Mouse (Mus musculus) heart, embryonic 11.5 days (tissue): ENCODE data around the gene Noa1. TPM values are rescaled to one million over a fixed set of nuclear protein-coding genes. Genes with fewer than 3 reads are reported as not detected.

Experiments
- ATAC-seq: fragments of 200-750 bp; cut with Nextera tagmentation; replicated peaks from 2 replicates; pipeline ENCODE4 v1.8.0; 2017; ENCODE audit warnings: moderate library complexity; ENCODE audit not compliant: insufficient number of reproducible peaks, low FRiP score, low TSS enrichment
- H3K27ac ChIP-seq: fragments of 300-500 bp; sonication (generic); 2 replicates; pipeline ENCODE4 v1.5.1; 2014; ENCODE audit warnings: mild to moderate bottlenecking, low read depth, low read length
- H3K27me3 ChIP-seq: fragments of 300-500 bp; sonication (generic); 2 replicates; pipeline ENCODE4 v1.6.1; 2014; ENCODE audit warnings: mild to moderate bottlenecking, low read length, mixed read lengths; ENCODE audit not compliant: control insufficient read depth, insufficient read depth
- H3K36me3 ChIP-seq: fragments of 300-500 bp; sonication (generic); 2 replicates; pipeline ENCODE4 v1.6.1; 2014; ENCODE audit warnings: mild to moderate bottlenecking, low read length, moderate library complexity, mixed read lengths; ENCODE audit not compliant: control insufficient read depth, insufficient read depth
- H3K4me1 ChIP-seq: fragments of 300-500 bp; sonication (generic); 2 replicates; pipeline ENCODE4 v1.6.1; 2014; ENCODE audit warnings: low read length; ENCODE audit not compliant: control insufficient read depth, insufficient read depth
- H3K4me2 ChIP-seq: fragments of 300-500 bp; sonication (generic); 2 replicates; pipeline ENCODE4 v1.6.1; 2014; ENCODE audit warnings: mild to moderate bottlenecking, moderate library complexity
- H3K4me3 ChIP-seq: fragments of 300-500 bp; sonication (generic); 2 replicates; pipeline ENCODE4 v1.5.1; 2014; ENCODE audit warnings: low read depth, low read length
- H3K9ac ChIP-seq: fragments of 300-500 bp; sonication (generic); 2 replicates; pipeline ENCODE4 v1.6.1; 2014; ENCODE audit warnings: mild to moderate bottlenecking, low read depth, low read length, moderate library complexity
- H3K9me3 ChIP-seq: fragments of 300-500 bp; sonication (generic); replicated peaks from 2 replicates; pipeline ENCODE4 v1.6.1; 2016; ENCODE audit warnings: low read length; ENCODE audit not compliant: control insufficient read depth
- WGBS: fragments of 180-500 bp; shearing (Covaris S2); extraction: QIAGEN DNeasy Blood & Tissue Kit; methylation state at CpG from one replicate; pipeline ENCODE4 v1.1.7; 2014; ENCODE audit not compliant: insufficient replicate concordance; 5-methylcytosine and 5-hydroxymethylcytosine counted together
- polyA plus RNA-seq: library from polyadenylated mRNA; unstranded; fragments of >200 nt; fragmentation: Nextera tagmentation; extraction: Ambion mirVana; gene quantifications from 2 replicates; pipeline ENCODE4 v1.2.1, GENCODE M21; 2014

Noa1 gene
- polyA plus RNA-seq, 1 experiment from 2014 or later, result 21.1 TPM

- whole genome bisulfite sequencing, result 80% methylated on average over 6 of the region's 6 CpGs
- Histone ChIP-seq H3K27me3 (no peaks in the 10 kb centered on the region), H3K27ac (no peak overlapping the region), H3K4me1 (no peaks in the 10 kb centered on the region), H3K4me3 (no peak overlapping the region), H3K9me3 (no peaks in the 10 kb centered on the region), H3K36me3 (peaks cover 13% of the 10 kb centered on the region), H3K4me2 (no peak overlapping the region), H3K9ac (no peak overlapping the region)
- no peak for ATAC-seq
These were observed 8.5 kb downstream of the Noa1 start for GRCm38 (mm10) chr5:77301296-77301903.

GRCm38 (mm10) chr5:77299486-77299885, 10.4 kb downstream of the Noa1 start:
- WGBS, result 88% methylated on average over 2 of the region's 2 CpGs
- Histone ChIP-seq H3K4me1 (no peaks in the 10 kb centered on the region), H3K27me3 (no peaks in the 10 kb centered on the region), H3K4me3 (no peak overlapping the region), H3K9me3 (no peaks in the 10 kb centered on the region), H3K4me2 (no peak overlapping the region), H3K27ac (no peak overlapping the region), H3K9ac (no peak overlapping the region), H3K36me3 (peaks cover 10% of the 10 kb centered on the region; the same call in 1 of the 2 replicates)
- no peak for ATAC-seq

GRCm38 (mm10) chr5:77292803-77293522, 16.9 kb downstream of the Noa1 start:
- Histone ChIP-seq H3K27ac (no peak overlapping the region), H3K4me1 (0 out of 2 replicates have a peak, but pooled peaks cover 4% of the 10 kb centered on the region), H3K36me3 (peaks cover 19% of the 10 kb centered on the region), H3K4me2 (no peak overlapping the region), H3K9me3 (no peaks in the 10 kb centered on the region), H3K4me3 (no peak overlapping the region), H3K9ac (no peak overlapping the region), H3K27me3 (no peaks in the 10 kb centered on the region)
- ATAC-seq, result no peak
- 89% methylated on average over 7 of the region's 7 CpGs for WGBS

- Histone ChIP-seq H3K9ac (no peak overlapping the region), H3K4me2 (no peak overlapping the region), H3K9me3 (no peaks in the 10 kb centered on the region), H3K4me3 (no peak overlapping the region), H3K4me1 (peaks cover 12% of the 10 kb centered on the region), H3K27ac (no peak overlapping the region), H3K36me3 (peaks cover 19% of the 10 kb centered on the region), H3K27me3 (no peaks in the 10 kb centered on the region)
- 91% methylated on average over 2 of the region's 2 CpGs for WGBS
- ATAC-seq, result no peak
These were observed 19.3 kb downstream of the Noa1 start for GRCm38 (mm10) chr5:77290606-77291005.

GRCm38 (mm10) chr5:77289686-77290085, 20.2 kb downstream of the Noa1 start:
- H3K36me3 ChIP-seq, result peaks cover 19% of the 10 kb centered on the region

GRCm38 (mm10) chr5:77287901-77288300, 22.0 kb downstream of the Noa1 start:
- peaks cover 12% of the 10 kb centered on the region for H3K4me1 ChIP-seq
- WGBS, result 69% methylated on average over 6 of the region's 6 CpGs
- no peaks in the 10 kb centered on the region for H3K27me3 ChIP-seq
- no peak overlapping the region for H3K4me2 ChIP-seq
- no peaks in the 10 kb centered on the region for H3K9me3 ChIP-seq
- H3K4me3 ChIP-seq, result no peak overlapping the region
- H3K9ac ChIP-seq, result no peak overlapping the region
- no peak for ATAC-seq
- H3K27ac ChIP-seq, result no peak overlapping the region
- H3K36me3 ChIP-seq, result peaks cover 20% of the 10 kb centered on the region

More at GRCm38 (mm10) chr5:77289686-77290085, 20.2 kb downstream of the Noa1 start:
- Histone ChIP-seq H3K9me3 (no peaks in the 10 kb centered on the region), H3K9ac (no peak overlapping the region), H3K27me3 (no peaks in the 10 kb centered on the region), H3K4me1 (peaks cover 12% of the 10 kb centered on the region), H3K4me3 (no peak overlapping the region), H3K4me2 (no peak overlapping the region), H3K27ac (no peak overlapping the region)
- WGBS, result 63% methylated on average over 8 of the region's 8 CpGs
- ATAC-seq, result no peak

GRCm38 (mm10) chr5:77286904-77287303, 23.0 kb downstream of the Noa1 start:
- Histone ChIP-seq H3K9ac (no peak overlapping the region), H3K9me3 (no peaks in the 10 kb centered on the region), H3K27me3 (no peaks in the 10 kb centered on the region), H3K4me2 (no peak overlapping the region), H3K36me3 (peaks cover 24% of the 10 kb centered on the region), H3K4me1 (peaks cover 12% of the 10 kb centered on the region), H3K4me3 (no peak overlapping the region), H3K27ac (no peak overlapping the region)
- ATAC-seq, result no peak
- 48% methylated on average over 5 of the region's 5 CpGs for WGBS

GRCm38 (mm10) chr5:77285685-77286084, 24.2 kb downstream of the Noa1 start:
- Histone ChIP-seq H3K4me2 (no peak overlapping the region), H3K9ac (no peak overlapping the region), H3K36me3 (peaks cover 34% of the 10 kb centered on the region), H3K27me3 (no peaks in the 10 kb centered on the region), H3K4me3 (no peak overlapping the region), H3K9me3 (no peaks in the 10 kb centered on the region), H3K4me1 (peaks cover 12% of the 10 kb centered on the region), H3K27ac (no peak overlapping the region)
- 79% methylated on average over 7 of the region's 7 CpGs for WGBS
- ATAC-seq, result no peak

- Histone ChIP-seq H3K36me3 (peaks cover 29% of the 10 kb centered on the region), H3K9me3 (no peaks in the 10 kb centered on the region)
- WGBS, result 88% methylated on average over 9 of the region's 9 CpGs
These were observed 27.6 kb downstream of the Noa1 start for GRCm38 (mm10) chr5:77282242-77282641.

More at GRCm38 (mm10) chr5:77282242-77282641, 27.6 kb downstream of the Noa1 start:
- Histone ChIP-seq H3K27me3 (no peaks in the 10 kb centered on the region), H3K9ac (no peak overlapping the region), H3K4me2 (no peak overlapping the region), H3K4me3 (no peak overlapping the region), H3K4me1 (peaks cover 8% of the 10 kb centered on the region), H3K27ac (no peak overlapping the region)
- no peak for ATAC-seq
